ENCODE assay signal across 28 mouse cellular contexts in genomic region chr2:45028091-45028638, GRCm38 (mm10).
DNase-seq lines count a peak whose midpoint lies in the region; ATAC-seq and TF ChIP-seq lines count a peak whose summit lies in the region.
"Had no signal": no experiment of that assay in that cellular context is flagged by ENCODE, and none has a peak within 500 bp of the region (broad histone marks: within the 10 kb centered on the region; RNA-seq: fewer than 3 reads in every experiment).

No protein-coding gene starts in this region.

- TF ChIP-seq POLR2A in cortical plate, adult 2 months (IDR thresholded peaks at IDR 0.05; ENCODE audit: extremely low read depth, insufficient read depth, low read length): no peak
- no peak for TF ChIP-seq POLR2A in myocyte (IDR thresholded peaks at IDR 0.05; ENCODE audit: insufficient read length, low read depth)

- H3K27ac ChIP-seq in layer of hippocampus, adult 2 months: peak overlapping the region; percentile 89
- peak overlapping the region; percentile 86 for H3K27ac ChIP-seq in cortical plate, adult 2 months (ENCODE audit: insufficient read depth, low read length)
- H3K27ac ChIP-seq: embryonic facial prominence, embryonic 15.5 days; heart, adult 2 months; heart, embryonic 15.5 days; hindbrain, embryonic 15.5 days; limb, embryonic 10.5 days; liver, embryonic 15.5 days; lung, embryonic 15.5 days; stomach, postnatal 0 days had no signal

- H3K79me2 ChIP-seq in myocyte (ENCODE audit: control insufficient read depth, insufficient read depth): peaks cover 98% of the 10 kb centered on the region

- no peak overlapping the region for H3ac ChIP-seq in myocyte (ENCODE audit: control insufficient read depth, insufficient read length)

- no peaks in the 10 kb centered on the region for H3K36me3 ChIP-seq in myocyte (ENCODE audit: control insufficient read depth, insufficient read depth)
- H3K36me3 ChIP-seq: embryonic facial prominence, embryonic 15.5 days; heart, embryonic 15.5 days; hindbrain, embryonic 15.5 days; limb, embryonic 10.5 days; liver, embryonic 15.5 days; lung, embryonic 15.5 days had no signal

- H3K4me1 ChIP-seq in cortical plate, adult 2 months (ENCODE audit: control insufficient read depth, insufficient read depth, low read length): peaks cover 12% of the 10 kb centered on the region

- DNase-seq in frontal cortex, postnatal 25 days (ENCODE audit: low spot score in 2 of 2): no peak
- DNase-seq in layer of hippocampus, adult 2 months (ENCODE audit: low spot score in 2 of 2): no peak
- no peak for DNase-seq in layer of hippocampus, adult 9-11 months
- no peak for DNase-seq in urinary bladder, postnatal 10 days (ENCODE audit: low spot score)
- DNase-seq: adrenal gland, adult 2 months; B cell, adult 2 months; cerebellum, adult 11 months; cerebellum, postnatal 14 days; embryo, embryonic 11 days; gastrocnemius, postnatal 25 days; heart, adult 2 months; heart, postnatal 4 days; kidney, postnatal 4 days; liver; lung, postnatal 36 days; right cerebral cortex, postnatal 14 days had no signal

- ATAC-seq in frontal cortex, adult (ENCODE audit: low TSS enrichment): 0 out of 2 replicates have a peak, but pooled peaks have one; percentile 15
- ATAC-seq: intestine, postnatal 0 days had no signal

- H3K27me3 ChIP-seq in myocyte (ENCODE audit: control insufficient read depth, insufficient read depth, insufficient read length): no peaks in the 10 kb centered on the region
- H3K27me3 ChIP-seq: embryonic facial prominence, embryonic 15.5 days; heart, embryonic 15.5 days; hindbrain, embryonic 15.5 days; liver, embryonic 15.5 days; lung, embryonic 15.5 days; megakaryocyte, embryonic 14.5 days had no signal

- no peak for TF ChIP-seq CTCF in layer of hippocampus, adult 2 months (conservative IDR thresholded peaks at IDR 0.05)
- no peak for TF ChIP-seq CTCF in cortical plate, adult 2 months (IDR thresholded peaks at IDR 0.05; ENCODE audit: extremely low read depth, insufficient read depth, low read length)

- H3K4me3 ChIP-seq in layer of hippocampus, adult 2 months: no peak overlapping the region
- H3K4me3 ChIP-seq in cortical plate, adult 2 months (ENCODE audit: insufficient read depth, low read length): no peak overlapping the region
- H3K4me3 ChIP-seq in myocyte: no peak overlapping the region
- H3K4me3 ChIP-seq: embryonic facial prominence, embryonic 15.5 days; heart, adult 2 months; heart, embryonic 15.5 days; hindbrain, embryonic 15.5 days; limb, embryonic 10.5 days; liver, embryonic 15.5 days; lung, embryonic 15.5 days; megakaryocyte, embryonic 14.5 days had no signal

- no peak overlapping the region for H3K4me2 ChIP-seq in myocyte (ENCODE audit: low read depth)
- H3K4me2 ChIP-seq: embryonic facial prominence, embryonic 15.5 days; heart, embryonic 15.5 days; hindbrain, embryonic 15.5 days; liver, embryonic 15.5 days; lung, embryonic 15.5 days had no signal

TF ChIP-seq in myocyte, 11 proteins besides CTCF, POLR2A, EP300 and RAD21:
- TF ChIP-seq CEBPB (IDR thresholded peaks at IDR 0.05; ENCODE audit: insufficient read depth, poor library complexity, severe bottlenecking) (peak; percentile 61; the same call in 1 of the 2 replicates), E2F4 (IDR thresholded peaks at IDR 0.05; ENCODE audit: insufficient read depth) (no peak)
